Mouse (Mus musculus): ENCODE data around the gene Itgb4. TPM values are rescaled to one million over a fixed set of nuclear protein-coding genes. Genes with fewer than 3 reads are reported as not detected.

Gene Itgb4
- polyA plus RNA-seq, 1 experiment from 2014 or later, result 0.72 TPM

DNA sequence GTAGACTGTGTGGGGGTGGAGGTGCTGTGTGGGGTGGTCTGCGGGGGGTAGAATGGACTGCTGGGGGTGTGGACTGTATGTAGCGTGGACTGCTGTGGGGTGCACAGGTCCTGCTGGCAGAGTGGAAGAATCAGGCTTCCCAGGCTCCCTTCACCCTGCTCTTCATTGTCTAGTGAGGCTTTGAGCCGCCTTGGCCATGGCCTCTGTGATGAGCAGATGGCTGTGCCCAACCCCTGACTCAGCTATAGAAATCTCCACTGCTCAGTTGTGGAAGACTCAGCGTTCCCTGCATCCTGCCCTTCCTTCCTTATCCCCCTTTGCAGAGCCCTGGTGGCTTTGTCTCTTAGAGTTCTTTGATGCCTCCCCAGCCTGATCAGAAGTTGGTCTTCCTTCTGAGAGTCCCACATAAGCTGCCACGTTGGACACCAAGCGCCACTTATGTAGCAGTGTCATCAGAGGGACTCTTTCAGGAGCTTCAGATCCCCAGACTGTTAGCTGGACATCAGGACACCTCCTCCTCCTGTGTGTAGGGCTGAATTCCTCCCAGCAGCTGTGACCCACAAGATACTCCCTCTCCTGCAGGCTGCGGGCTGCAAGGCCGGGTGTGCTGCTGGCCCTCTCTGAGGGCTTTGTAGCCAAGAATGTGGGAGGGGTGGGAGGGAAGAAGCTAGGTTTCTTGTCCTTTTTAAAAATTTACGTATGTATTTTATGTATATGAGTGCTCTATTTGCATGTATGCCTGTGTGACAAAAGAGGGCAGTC, 11.7 kb upstream of the Itgb4 start:
- no peaks in the 10 kb centered on the region for H3K4me1 ChIP-seq (ENCODE audit: control insufficient read depth, insufficient read depth, low read length)
- no peak for DNase-seq (ENCODE audit: low spot score)
- H3K36me3 ChIP-seq (ENCODE audit: control insufficient read depth, insufficient read depth, low read length), result peaks cover 28% of the 10 kb centered on the region
- H3K9ac ChIP-seq (ENCODE audit: low read length), result no peak overlapping the region
- H3K4me2 ChIP-seq (ENCODE audit: low read depth), result no peak overlapping the region
- no peaks in the 10 kb centered on the region for H3K27me3 ChIP-seq (ENCODE audit: control insufficient read depth, insufficient read depth, low read length)
- ATAC-seq (ENCODE audit: insufficient read depth, low FRiP score, low TSS enrichment), result no peak
- H3K9me3 ChIP-seq (ENCODE audit: control insufficient read depth, low read length), result no peaks in the 10 kb centered on the region
- H3K27ac ChIP-seq (ENCODE audit: low read depth, low read length), result no peak overlapping the region
- no peak overlapping the region for H3K4me3 ChIP-seq (ENCODE audit: low read depth, low read length)
- WGBS, result 90% methylated on average over 9 of the region's 9 CpGs

DNA sequence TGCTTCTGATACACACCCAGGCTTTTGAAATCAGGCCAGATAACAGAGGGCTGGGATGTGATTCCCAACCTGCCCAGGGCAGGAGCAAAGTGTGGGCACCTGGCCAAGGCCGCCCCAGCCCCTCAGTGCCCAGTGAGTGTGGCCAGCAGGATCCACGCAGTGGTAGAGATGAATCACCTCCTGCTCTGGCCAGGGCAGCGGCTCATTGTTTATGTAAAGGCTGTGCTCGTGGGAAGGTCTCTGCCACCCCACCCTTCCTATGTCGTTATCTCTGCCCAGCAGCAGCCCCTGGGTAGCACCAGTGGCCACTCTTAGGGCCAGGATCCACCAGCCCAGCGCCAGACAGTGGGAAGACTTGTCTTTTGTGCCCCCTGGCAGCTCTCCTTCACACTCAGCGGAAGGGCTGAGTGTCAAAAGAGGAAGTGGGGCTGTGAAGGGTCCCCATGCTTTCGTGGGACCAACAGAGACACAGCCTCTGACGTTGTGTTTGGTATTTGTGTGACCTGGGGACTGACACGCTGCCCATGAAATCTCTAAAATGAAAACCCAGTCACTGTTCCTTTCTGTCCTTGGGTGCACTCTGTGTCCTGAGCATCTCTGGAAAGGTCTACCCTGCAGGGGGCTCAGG, 9.4 kb upstream of the Itgb4 start:
- H3K27me3 ChIP-seq (ENCODE audit: control insufficient read depth, insufficient read depth, low read length), result no peaks in the 10 kb centered on the region
- ATAC-seq (ENCODE audit: insufficient read depth, low FRiP score, low TSS enrichment) (no peak), DNase-seq (ENCODE audit: low spot score) (no peak)
- WGBS, result 86% methylated on average over 10 of the region's 10 CpGs
- no peak overlapping the region for H3K4me2 ChIP-seq (ENCODE audit: low read depth)
- peaks cover 27% of the 10 kb centered on the region for H3K36me3 ChIP-seq (ENCODE audit: control insufficient read depth, insufficient read depth, low read length)
- no peak overlapping the region for H3K9ac ChIP-seq (ENCODE audit: low read length)
- H3K4me3 ChIP-seq (ENCODE audit: low read depth, low read length), result no peak overlapping the region
- H3K27ac ChIP-seq (ENCODE audit: low read depth, low read length), result no peak overlapping the region
- no peaks in the 10 kb centered on the region for H3K9me3 ChIP-seq (ENCODE audit: control insufficient read depth, low read length)
- H3K4me1 ChIP-seq (ENCODE audit: control insufficient read depth, insufficient read depth, low read length), result no peaks in the 10 kb centered on the region

- Histone ChIP-seq H3K4me1 (ENCODE audit: control insufficient read depth, insufficient read depth, low read length) (no peaks in the 10 kb centered on the region), H3K36me3 (ENCODE audit: control insufficient read depth, insufficient read depth, low read length) (peaks cover 21% of the 10 kb centered on the region), H3K4me2 (ENCODE audit: low read depth) (no peak overlapping the region), H3K4me3 (ENCODE audit: low read depth, low read length) (no peak overlapping the region), H3K27ac (ENCODE audit: low read depth, low read length) (no peak overlapping the region), H3K9ac (ENCODE audit: low read length) (no peak overlapping the region), H3K9me3 (ENCODE audit: control insufficient read depth, low read length) (no peaks in the 10 kb centered on the region), H3K27me3 (ENCODE audit: control insufficient read depth, insufficient read depth, low read length) (peaks cover 3% of the 10 kb centered on the region)
- ATAC-seq (ENCODE audit: insufficient read depth, low FRiP score, low TSS enrichment) (no peak), DNase-seq (ENCODE audit: low spot score) (no peak)
- WGBS, result 68% methylated on average over 5 of the region's 5 CpGs
Measured at GRCm38 (mm10) chr11:115968731-115969405, 5.6 kb upstream of the Itgb4 start.

- no peak for ATAC-seq (ENCODE audit: insufficient read depth, low FRiP score, low TSS enrichment)
Measured at GRCm38 (mm10) chr11:115970006-115970673, 4.4 kb upstream of the Itgb4 start.

GRCm38 (mm10) chr11:115971016-115971415, 3.5 kb upstream of the Itgb4 start:
- ATAC-seq (ENCODE audit: insufficient read depth, low FRiP score, low TSS enrichment) (no peak), DNase-seq (ENCODE audit: low spot score) (no peak)
- no peaks in the 10 kb centered on the region for H3K9me3 ChIP-seq (ENCODE audit: control insufficient read depth, low read length)
- no peak overlapping the region for H3K27ac ChIP-seq (ENCODE audit: low read depth, low read length)
- H3K27me3 ChIP-seq (ENCODE audit: control insufficient read depth, insufficient read depth, low read length), result peaks cover 25% of the 10 kb centered on the region
- 72% methylated on average over 6 of the region's 6 CpGs for WGBS
- H3K36me3 ChIP-seq (ENCODE audit: control insufficient read depth, insufficient read depth, low read length), result peaks cover 7% of the 10 kb centered on the region
- H3K4me3 ChIP-seq (ENCODE audit: low read depth, low read length), result no peak overlapping the region
- peaks cover 6% of the 10 kb centered on the region; the same call in 1 of the 2 replicates for H3K4me1 ChIP-seq (ENCODE audit: control insufficient read depth, insufficient read depth, low read length)
- H3K9ac ChIP-seq (ENCODE audit: low read length), result no peak overlapping the region
- H3K4me2 ChIP-seq (ENCODE audit: low read depth), result no peak overlapping the region

More at GRCm38 (mm10) chr11:115970006-115970673, 4.4 kb upstream of the Itgb4 start:
- Histone ChIP-seq H3K9me3 (ENCODE audit: control insufficient read depth, low read length) (no peaks in the 10 kb centered on the region), H3K36me3 (ENCODE audit: control insufficient read depth, insufficient read depth, low read length) (peaks cover 11% of the 10 kb centered on the region), H3K4me2 (ENCODE audit: low read depth) (no peak overlapping the region), H3K9ac (ENCODE audit: low read length) (no peak overlapping the region), H3K4me1 (ENCODE audit: control insufficient read depth, insufficient read depth, low read length) (peaks cover 6% of the 10 kb centered on the region; the same call in 1 of the 2 replicates), H3K27ac (ENCODE audit: low read depth, low read length) (no peak overlapping the region), H3K27me3 (ENCODE audit: control insufficient read depth, insufficient read depth, low read length) (peaks cover 16% of the 10 kb centered on the region), H3K4me3 (ENCODE audit: low read depth, low read length) (no peak overlapping the region)
- no peak for DNase-seq (ENCODE audit: low spot score)
- 65% methylated on average over 15 of the region's 15 CpGs for WGBS

GRCm38 (mm10) chr11:115975083-115975420, 543 bp downstream of the Itgb4 start:
- ATAC-seq (ENCODE audit: insufficient read depth, low FRiP score, low TSS enrichment), result no peak
- Histone ChIP-seq H3K4me1 (ENCODE audit: control insufficient read depth, insufficient read depth, low read length) (peaks cover 6% of the 10 kb centered on the region; the same call in 1 of the 2 replicates), H3K4me2 (ENCODE audit: low read depth) (peak overlapping the region; percentile 46), H3K4me3 (ENCODE audit: low read depth, low read length) (peak overlapping the region; percentile 32), H3K36me3 (ENCODE audit: control insufficient read depth, insufficient read depth, low read length) (no peaks in the 10 kb centered on the region), H3K9me3 (ENCODE audit: control insufficient read depth, low read length) (no peaks in the 10 kb centered on the region), H3K27ac (ENCODE audit: low read depth, low read length) (no peak overlapping the region), H3K9ac (ENCODE audit: low read length) (0 out of 2 replicates have a peak overlapping the region, but pooled peaks have one; percentile 23), H3K27me3 (ENCODE audit: control insufficient read depth, insufficient read depth, low read length) (peaks cover 32% of the 10 kb centered on the region)
- DNase-seq (ENCODE audit: low spot score), result no peak
- 1% methylated on average over 18 of the region's 18 CpGs for WGBS

GRCm38 (mm10) chr11:115975544-115975943, 1.0 kb downstream of the Itgb4 start:
- no peak overlapping the region for H3K4me3 ChIP-seq (ENCODE audit: low read depth, low read length)
- no peak overlapping the region for H3K27ac ChIP-seq (ENCODE audit: low read depth, low read length)
- no peaks in the 10 kb centered on the region for H3K9me3 ChIP-seq (ENCODE audit: control insufficient read depth, low read length)
- peaks cover 32% of the 10 kb centered on the region for H3K27me3 ChIP-seq (ENCODE audit: control insufficient read depth, insufficient read depth, low read length)
- H3K36me3 ChIP-seq (ENCODE audit: control insufficient read depth, insufficient read depth, low read length), result no peaks in the 10 kb centered on the region
- ATAC-seq (ENCODE audit: insufficient read depth, low FRiP score, low TSS enrichment) (no peak), DNase-seq (ENCODE audit: low spot score) (no peak)
- WGBS, result 32% methylated on average over 12 of the region's 12 CpGs
- no peak overlapping the region for H3K4me2 ChIP-seq (ENCODE audit: low read depth)
- H3K9ac ChIP-seq (ENCODE audit: low read length), result no peak overlapping the region
- peaks cover 6% of the 10 kb centered on the region; the same call in 1 of the 2 replicates for H3K4me1 ChIP-seq (ENCODE audit: control insufficient read depth, insufficient read depth, low read length)

GRCm38 (mm10) chr11:115982472-115982871, 8.0 kb downstream of the Itgb4 start:
- ATAC-seq (ENCODE audit: insufficient read depth, low FRiP score, low TSS enrichment), result no peak
- no peaks in the 10 kb centered on the region for H3K4me1 ChIP-seq (ENCODE audit: control insufficient read depth, insufficient read depth, low read length)
- H3K4me2 ChIP-seq (ENCODE audit: low read depth), result no peak overlapping the region
- H3K27ac ChIP-seq (ENCODE audit: low read depth, low read length), result no peak overlapping the region
- H3K27me3 ChIP-seq (ENCODE audit: control insufficient read depth, insufficient read depth, low read length), result no peaks in the 10 kb centered on the region; the same call in 1 of the 2 replicates
- 92% methylated on average over 15 of the region's 15 CpGs for WGBS
- H3K36me3 ChIP-seq (ENCODE audit: control insufficient read depth, insufficient read depth, low read length), result no peaks in the 10 kb centered on the region
- no peaks in the 10 kb centered on the region for H3K9me3 ChIP-seq (ENCODE audit: control insufficient read depth, low read length)
- no peak for DNase-seq (ENCODE audit: low spot score)
- no peak overlapping the region for H3K4me3 ChIP-seq (ENCODE audit: low read depth, low read length)
- H3K9ac ChIP-seq (ENCODE audit: low read length), result no peak overlapping the region
